ENCODE assay signal across 13 mouse cellular contexts in genomic region chr6:84429247-84429646, GRCm38 (mm10).
DNase-seq lines count a peak whose midpoint lies in the region; ATAC-seq lines count a peak whose summit lies in the region.
"Had no signal": no experiment of that assay in that cellular context is flagged by ENCODE, and none has a peak within 500 bp of the region (broad histone marks: within the 10 kb centered on the region; RNA-seq: fewer than 3 reads in every experiment).

No protein-coding gene starts in this region.

- WGBS in heart, embryonic 12.5 days: 73% methylated on average over 8 of the region's 8 CpGs
- 78% methylated on average over 8 of the region's 8 CpGs for WGBS in forebrain, embryonic 16.5 days

- H3K4me2 ChIP-seq in heart, embryonic 12.5 days: no peak overlapping the region
- H3K4me2 ChIP-seq in forebrain, embryonic 16.5 days (ENCODE audit: low read length): no peak overlapping the region
- H3K4me2 ChIP-seq: heart, embryonic 13.5 days; liver, embryonic 12.5 days had no signal

- peak; percentile 30 for DNase-seq in heart, adult 8-10 months (ENCODE audit: low spot score)
- peak; percentile 37 for DNase-seq in gastrocnemius, postnatal 10 days
- DNase-seq in left cerebral cortex, adult 8-10 months (ENCODE audit: low spot score in 2 of 2): peak; percentile 46 to 86
- peak; percentile 36 for DNase-seq in skeletal muscle tissue, adult 2 months (ENCODE audit: low read depth, low spot score)
- DNase-seq: kidney, postnatal 25 days; lung, postnatal 4 days had no signal

- ATAC-seq in heart, embryonic 12.5 days (ENCODE audit: insufficient number of reproducible peaks, low FRiP score): no peak
- no peak for ATAC-seq in forebrain, embryonic 16.5 days
- ATAC-seq in CD4-positive, CD25-positive, alpha-beta regulatory T cell, adult 4 months: no peak
- ATAC-seq: activated CD4-positive, CD25-positive, alpha-beta regulatory T cell, adult 4 months; liver, embryonic 12.5 days had no signal

- H3K4me1 ChIP-seq in heart, embryonic 12.5 days (replicated peaks): no peaks in the 10 kb centered on the region
- 0 out of 2 replicates have a peak, but pooled peaks cover 3% of the 10 kb centered on the region for H3K4me1 ChIP-seq in forebrain, embryonic 16.5 days (replicated peaks; ENCODE audit: control insufficient read depth, insufficient read depth, low read length)
- H3K4me1 ChIP-seq: liver, embryonic 12.5 days had no signal

- no peak overlapping the region for H3K27ac ChIP-seq in heart, embryonic 12.5 days (ENCODE audit: poor library complexity, severe bottlenecking)
- H3K27ac ChIP-seq in forebrain, embryonic 16.5 days (ENCODE audit: low read length): no peak overlapping the region
- H3K27ac ChIP-seq: heart, embryonic 13.5 days; liver, embryonic 12.5 days had no signal

- H3K36me3 ChIP-seq in heart, embryonic 12.5 days: no peaks in the 10 kb centered on the region
- H3K36me3 ChIP-seq in forebrain, embryonic 16.5 days (ENCODE audit: control insufficient read depth, insufficient read depth): no peaks in the 10 kb centered on the region
- H3K36me3 ChIP-seq: heart, embryonic 13.5 days; liver, embryonic 12.5 days had no signal

- no peak overlapping the region for H3K9ac ChIP-seq in heart, embryonic 12.5 days
- no peak overlapping the region for H3K9ac ChIP-seq in forebrain, embryonic 16.5 days (replicated peaks; ENCODE audit: low read depth, low read length)
- H3K9ac ChIP-seq: heart, embryonic 13.5 days; liver, embryonic 12.5 days had no signal

- no peak overlapping the region for H3K4me3 ChIP-seq in heart, embryonic 12.5 days
- no peak overlapping the region for H3K4me3 ChIP-seq in forebrain, embryonic 16.5 days (replicated peaks; ENCODE audit: low read length)
- H3K4me3 ChIP-seq: heart, embryonic 13.5 days; liver, embryonic 12.5 days; myocyte had no signal

- H3K27me3 ChIP-seq in heart, embryonic 12.5 days (replicated peaks): peaks cover 94% of the 10 kb centered on the region
- no peaks in the 10 kb centered on the region for H3K27me3 ChIP-seq in forebrain, embryonic 16.5 days (replicated peaks; ENCODE audit: control insufficient read depth, insufficient read depth, low read length)

- no peaks in the 10 kb centered on the region for H3K9me3 ChIP-seq in heart, embryonic 12.5 days (replicated peaks)
- H3K9me3 ChIP-seq in forebrain, embryonic 16.5 days (ENCODE audit: control insufficient read depth, low read length): no peaks in the 10 kb centered on the region
- H3K9me3 ChIP-seq: heart, embryonic 13.5 days; liver, embryonic 12.5 days had no signal
